Mouse (Mus musculus) liver, adult (tissue): ENCODE measurements around the gene Odf2.

ENCODE experiments used
- GATA4 ChIP-seq: IDR thresholded peaks from 2 replicates; pipeline ENCODE4 v1.6.1; 2014; ENCODE audit warnings: mild to moderate bottlenecking, low read length; ENCODE audit not compliant: insufficient replicate concordance

The Odf2 gene

DNA sequence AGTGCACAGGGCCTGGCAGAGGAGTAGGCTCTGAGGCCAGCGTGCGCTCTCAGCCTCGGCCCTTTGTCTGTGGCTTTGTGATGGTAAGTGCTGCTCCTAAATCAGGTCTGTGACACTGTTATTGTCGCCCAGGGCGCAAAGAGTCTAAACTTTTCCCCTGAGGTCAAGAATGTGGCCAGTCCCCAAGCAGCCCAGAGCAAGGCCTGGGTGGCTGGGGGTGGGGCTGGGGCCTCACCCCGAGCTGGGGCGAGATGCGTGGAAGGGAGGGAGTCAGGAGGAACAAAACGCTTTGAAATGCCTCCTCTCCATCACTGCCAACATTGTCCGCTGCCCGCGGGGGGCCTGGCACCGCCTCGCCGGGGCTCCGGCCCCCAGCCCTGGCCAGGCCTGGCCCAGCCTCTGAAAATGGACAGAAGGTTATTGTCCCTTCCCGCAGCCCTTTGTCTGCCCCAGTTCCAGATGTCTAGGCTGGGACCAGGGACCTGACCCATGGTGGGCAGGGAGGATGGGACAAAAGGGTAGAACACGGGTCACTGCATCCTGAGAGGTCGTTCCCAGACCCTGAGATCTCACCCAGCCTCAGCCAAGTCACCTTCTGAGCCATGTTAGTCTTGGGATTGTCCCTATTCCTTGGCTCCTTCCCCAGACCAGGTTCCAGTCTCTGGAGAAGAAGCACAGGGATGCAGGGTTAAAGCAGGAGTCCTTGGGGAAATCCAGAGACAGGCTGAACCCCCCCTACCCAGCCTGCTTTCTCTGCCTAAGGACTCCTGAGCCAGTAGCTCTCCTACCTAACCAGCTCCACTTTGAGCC, 32.4 kb upstream of the Odf2 start:
- TF ChIP-seq GATA4: no peak

DNA sequence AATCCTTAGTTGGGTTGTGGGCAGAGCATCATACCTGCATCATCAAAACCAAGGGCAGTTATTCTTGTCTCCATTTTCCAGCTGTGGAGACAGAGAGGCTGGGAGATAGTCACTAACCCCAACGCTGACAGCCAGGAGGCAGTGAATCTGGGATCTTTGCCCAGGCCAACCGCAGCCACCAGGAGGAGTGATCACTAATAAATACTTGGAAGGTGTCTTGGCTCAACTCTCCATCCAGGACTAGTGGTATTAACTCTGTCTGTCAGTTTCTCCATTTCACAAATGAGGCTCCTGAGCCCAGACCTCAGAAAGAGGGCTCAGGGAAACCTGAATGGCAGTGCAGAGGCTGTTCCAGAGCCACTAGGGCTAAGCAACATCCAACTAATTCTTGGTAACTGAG, 31.7 kb upstream of the Odf2 start:
- no peak for TF ChIP-seq GATA4

GRCm38 (mm10) chr2:29857967-29858366, 31.1 kb upstream of the Odf2 start:
- TF ChIP-seq GATA4: no peak

- no peak for TF ChIP-seq GATA4
Measured at GRCm38 (mm10) chr2:29858748-29859473, 30.1 kb upstream of the Odf2 start.

GRCm38 (mm10) chr2:29865125-29865524, 23.9 kb upstream of the Odf2 start:
- no peak for TF ChIP-seq GATA4

DNA sequence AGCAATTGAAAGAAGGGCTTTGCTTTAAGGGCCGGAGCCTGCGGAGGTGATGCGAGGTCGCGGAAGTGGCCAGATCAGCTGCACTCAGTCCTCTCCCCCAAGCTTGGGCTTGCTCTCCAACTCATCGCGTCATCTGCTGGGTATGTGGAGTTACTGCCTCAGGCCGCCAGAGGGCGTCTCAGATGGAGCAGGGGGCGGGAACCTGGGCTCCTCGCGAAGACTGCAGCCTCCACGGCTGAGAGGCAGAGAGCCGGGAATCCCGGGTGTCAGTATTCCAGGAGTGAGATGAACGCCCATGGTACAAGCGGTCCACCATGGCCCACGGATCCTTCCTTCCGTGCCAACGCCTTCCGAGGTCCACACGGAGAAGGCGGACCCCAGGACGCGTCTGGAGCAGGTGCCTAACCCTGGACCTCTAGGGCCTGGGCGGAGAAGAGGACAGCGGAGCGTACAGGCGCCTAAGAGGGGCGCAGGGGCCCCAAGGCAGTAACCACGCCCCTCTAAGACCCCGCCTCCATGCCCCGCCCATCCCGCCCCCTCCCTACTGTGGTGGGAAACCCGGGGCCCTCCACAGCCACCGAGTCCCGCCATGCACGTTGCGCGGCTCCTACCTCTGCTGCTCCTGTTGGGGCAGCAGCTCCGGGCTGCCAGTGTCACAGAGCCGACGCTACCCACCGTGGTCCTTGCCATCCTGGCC, 19.9 kb upstream of the Odf2 start, which contains the start of gene Cercam:
Gene Cercam, plus strand, starts transcription at position 216 of the 697 bp plus-strand sequence.
- no peak for TF ChIP-seq GATA4

GRCm38 (mm10) chr2:29869646-29870451, 19.2 kb upstream of the Odf2 start:
- no peak for TF ChIP-seq GATA4

GRCm38 (mm10) chr2:29872581-29873295, 16.3 kb upstream of the Odf2 start:
- TF ChIP-seq GATA4: no peak

- no peak for TF ChIP-seq GATA4
Measured at GRCm38 (mm10) chr2:29873801-29874200, 15.2 kb upstream of the Odf2 start.

GRCm38 (mm10) chr2:29878061-29878460, 11.0 kb upstream of the Odf2 start:
- TF ChIP-seq GATA4: no peak

GRCm38 (mm10) chr2:29879191-29879590, 9.8 kb upstream of the Odf2 start:
- no peak for TF ChIP-seq GATA4

GRCm38 (mm10) chr2:29879964-29880830, 8.8 kb upstream of the Odf2 start:
- TF ChIP-seq GATA4: no peak

- no peak for TF ChIP-seq GATA4
Measured at GRCm38 (mm10) chr2:29889991-29890833, 1.2 kb downstream of the Odf2 start.

- TF ChIP-seq GATA4: no peak
Measured at GRCm38 (mm10) chr2:29891773-29892172, 2.8 kb downstream of the Odf2 start.
